Mouse (Mus musculus): ENCODE measurements at regions not wholly inside any gene's neighbourhood (a gene's known extent, or its start where the extent isn't known, plus 50 kb on each side); places are given as distances from the start of the nearest gene placed in this dataset.

DNA sequence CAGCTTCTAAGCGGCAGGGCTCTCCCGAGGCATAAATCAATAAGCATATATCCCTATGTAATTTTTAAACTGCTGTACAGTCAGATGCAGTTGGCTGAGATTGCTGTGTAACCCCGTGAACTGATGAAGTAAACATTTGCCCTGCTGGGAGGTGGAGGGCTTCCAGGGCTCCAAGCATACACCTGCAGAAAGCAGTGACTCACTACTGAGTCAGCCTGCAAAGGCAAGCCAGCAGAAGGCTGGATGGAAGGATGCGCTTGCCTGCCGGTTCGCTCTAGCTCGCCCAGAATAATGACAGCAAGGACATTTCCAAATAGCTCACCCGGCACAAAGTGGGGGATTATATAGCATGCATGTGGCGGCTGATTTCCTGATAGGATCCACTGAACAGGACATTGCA lies 416.6 kb downstream of the Sox2 start:
- Histone ChIP-seq H3K36me3 (replicated peaks) (no peaks in the 10 kb centered on the region), H3K27me3 (ENCODE audit: insufficient read depth, low read length) (no peaks in the 10 kb centered on the region), H3K4me1 (ENCODE audit: insufficient read depth, low read depth, low read length) (no peaks in the 10 kb centered on the region), H3K4me3 (ENCODE audit: low read depth, low read length) (no peak overlapping the region), H3K9me3 (replicated peaks) (peaks cover 18% of the 10 kb centered on the region)
- no peak for DNase-seq (ENCODE audit: low spot score)
- TF ChIP-seq GATA1 (IDR thresholded peaks at IDR 0.05; ENCODE audit: borderline replicate concordance, low read length): no peak
- TF ChIP-seq POLR2AphosphoS5 (IDR thresholded peaks at IDR 0.05; ENCODE audit: insufficient replicate concordance, low read depth, low read length): no peak
- no peak for TF ChIP-seq TAL1 (conservative IDR thresholded peaks at IDR 0.05; ENCODE audit: low read depth, low read length)
- TF ChIP-seq GATA2 (IDR thresholded peaks at IDR 0.05; ENCODE audit: borderline replicate concordance, low read depth, low read length): no peak
- no peak for TF ChIP-seq CTCF (IDR thresholded peaks at IDR 0.05; ENCODE audit: low read depth, low read length)
- ATAC-seq (ENCODE audit: extremely low read depth, insufficient number of reproducible peaks, low FRiP score, poor library complexity, severe bottlenecking): no peak

GRCm38 (mm10) chr3:35068586-35068985 lies 418.4 kb downstream of the Sox2 start:
- no peak for DNase-seq (ENCODE audit: low spot score)
- Histone ChIP-seq H3K4me1 (ENCODE audit: insufficient read depth, low read depth, low read length) (no peaks in the 10 kb centered on the region), H3K4me3 (ENCODE audit: low read depth, low read length) (no peak overlapping the region), H3K36me3 (replicated peaks) (no peaks in the 10 kb centered on the region), H3K9me3 (replicated peaks) (peaks cover 21% of the 10 kb centered on the region), H3K27me3 (ENCODE audit: insufficient read depth, low read length) (no peaks in the 10 kb centered on the region)
- no peak for ATAC-seq (ENCODE audit: extremely low read depth, insufficient number of reproducible peaks, low FRiP score, poor library complexity, severe bottlenecking)
- TF ChIP-seq CTCF (IDR thresholded peaks at IDR 0.05; ENCODE audit: low read depth, low read length) (no peak), GATA1 (IDR thresholded peaks at IDR 0.05; ENCODE audit: borderline replicate concordance, low read length) (no peak), POLR2AphosphoS5 (IDR thresholded peaks at IDR 0.05; ENCODE audit: insufficient replicate concordance, low read depth, low read length) (no peak), TAL1 (conservative IDR thresholded peaks at IDR 0.05; ENCODE audit: low read depth, low read length) (no peak), GATA2 (IDR thresholded peaks at IDR 0.05; ENCODE audit: borderline replicate concordance, low read depth, low read length) (no peak)

DNA sequence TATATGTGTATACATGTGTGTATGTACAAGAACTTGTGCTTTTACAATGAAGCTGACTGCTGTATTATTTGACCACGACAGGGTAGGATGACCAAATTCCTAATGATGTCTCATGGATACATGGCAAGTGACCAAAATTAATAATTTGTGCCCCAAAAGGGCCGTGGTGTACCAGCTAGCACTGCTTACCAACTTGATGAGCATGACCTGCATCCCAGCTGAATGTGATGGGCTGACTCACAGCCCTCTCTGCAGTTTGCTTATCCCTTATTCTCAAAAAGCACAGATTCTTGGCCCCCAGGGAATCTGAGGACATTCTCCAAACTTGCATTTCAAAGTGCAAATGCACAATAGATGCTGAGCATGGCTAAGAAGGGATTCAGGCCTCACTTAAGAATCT lies 420.8 kb downstream of the Sox2 start:
- Histone ChIP-seq H3K36me3 (replicated peaks) (no peaks in the 10 kb centered on the region), H3K4me1 (ENCODE audit: insufficient read depth, low read depth, low read length) (no peaks in the 10 kb centered on the region), H3K4me3 (ENCODE audit: low read depth, low read length) (no peak overlapping the region), H3K9me3 (replicated peaks) (peaks cover 21% of the 10 kb centered on the region), H3K27me3 (ENCODE audit: insufficient read depth, low read length) (no peaks in the 10 kb centered on the region)
- ATAC-seq (ENCODE audit: extremely low read depth, insufficient number of reproducible peaks, low FRiP score, poor library complexity, severe bottlenecking) (no peak), DNase-seq (ENCODE audit: low spot score) (no peak)
- TF ChIP-seq GATA2 (IDR thresholded peaks at IDR 0.05; ENCODE audit: borderline replicate concordance, low read depth, low read length) (no peak), GATA1 (IDR thresholded peaks at IDR 0.05; ENCODE audit: borderline replicate concordance, low read length) (no peak), POLR2AphosphoS5 (IDR thresholded peaks at IDR 0.05; ENCODE audit: insufficient replicate concordance, low read depth, low read length) (no peak), CTCF (IDR thresholded peaks at IDR 0.05; ENCODE audit: low read depth, low read length) (no peak), TAL1 (conservative IDR thresholded peaks at IDR 0.05; ENCODE audit: low read depth, low read length) (no peak)

DNA sequence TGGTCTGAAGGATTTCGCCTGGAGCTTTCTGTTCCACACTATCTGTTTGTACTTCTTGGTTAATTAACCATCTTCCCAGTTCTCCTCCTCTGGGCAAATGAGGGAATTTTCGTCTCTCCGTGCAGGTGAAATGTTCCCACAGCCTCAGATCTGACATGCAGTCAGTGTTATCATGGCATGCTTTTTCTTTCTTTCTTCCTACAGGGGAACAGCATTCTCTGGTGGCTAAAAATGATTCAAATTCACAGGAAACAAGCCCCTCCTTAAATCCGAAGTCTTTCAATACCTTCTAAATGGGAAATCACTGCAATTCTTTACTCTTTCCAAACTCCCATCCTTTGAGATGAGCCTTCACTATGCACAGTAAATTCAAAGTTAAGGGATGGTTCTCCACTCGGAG lies 429.7 kb downstream of the Sox2 start:
- Histone ChIP-seq H3K27me3 (ENCODE audit: insufficient read depth, low read length) (no peaks in the 10 kb centered on the region), H3K4me1 (ENCODE audit: insufficient read depth, low read depth, low read length) (no peaks in the 10 kb centered on the region), H3K4me3 (ENCODE audit: low read depth, low read length) (no peak overlapping the region), H3K9me3 (replicated peaks) (peaks cover 22% of the 10 kb centered on the region), H3K36me3 (replicated peaks) (no peaks in the 10 kb centered on the region)
- ATAC-seq (ENCODE audit: extremely low read depth, insufficient number of reproducible peaks, low FRiP score, poor library complexity, severe bottlenecking) (no peak), DNase-seq (ENCODE audit: low spot score) (no peak)
- TF ChIP-seq GATA1 (IDR thresholded peaks at IDR 0.05; ENCODE audit: borderline replicate concordance, low read length): no peak
- no peak for TF ChIP-seq GATA2 (IDR thresholded peaks at IDR 0.05; ENCODE audit: borderline replicate concordance, low read depth, low read length)
- TF ChIP-seq CTCF (IDR thresholded peaks at IDR 0.05; ENCODE audit: low read depth, low read length): no peak
- TF ChIP-seq POLR2AphosphoS5 (IDR thresholded peaks at IDR 0.05; ENCODE audit: insufficient replicate concordance, low read depth, low read length): no peak
- no peak for TF ChIP-seq TAL1 (conservative IDR thresholded peaks at IDR 0.05; ENCODE audit: low read depth, low read length)

GRCm38 (mm10) chr3:35084091-35084867 lies 434.1 kb downstream of the Sox2 start:
- Histone ChIP-seq H3K36me3 (replicated peaks) (no peaks in the 10 kb centered on the region), H3K27me3 (ENCODE audit: insufficient read depth, low read length) (no peaks in the 10 kb centered on the region), H3K4me3 (ENCODE audit: low read depth, low read length) (no peak overlapping the region), H3K4me1 (ENCODE audit: insufficient read depth, low read depth, low read length) (no peaks in the 10 kb centered on the region), H3K9me3 (replicated peaks) (peaks cover 38% of the 10 kb centered on the region)
- ATAC-seq (ENCODE audit: extremely low read depth, insufficient number of reproducible peaks, low FRiP score, poor library complexity, severe bottlenecking) (no peak), DNase-seq (ENCODE audit: low spot score) (no peak)
- TF ChIP-seq TAL1 (conservative IDR thresholded peaks at IDR 0.05; ENCODE audit: low read depth, low read length): no peak
- no peak for TF ChIP-seq POLR2AphosphoS5 (IDR thresholded peaks at IDR 0.05; ENCODE audit: insufficient replicate concordance, low read depth, low read length)
- no peak for TF ChIP-seq GATA1 (IDR thresholded peaks at IDR 0.05; ENCODE audit: borderline replicate concordance, low read length)
- TF ChIP-seq CTCF (IDR thresholded peaks at IDR 0.05; ENCODE audit: low read depth, low read length): no peak
- TF ChIP-seq GATA2 (IDR thresholded peaks at IDR 0.05; ENCODE audit: borderline replicate concordance, low read depth, low read length): no peak

GRCm38 (mm10) chr3:35088241-35089080 lies 438.3 kb downstream of the Sox2 start:
- DNase-seq (ENCODE audit: low spot score) (no peak), ATAC-seq (ENCODE audit: extremely low read depth, insufficient number of reproducible peaks, low FRiP score, poor library complexity, severe bottlenecking) (no peak)
- Histone ChIP-seq H3K36me3 (replicated peaks) (no peaks in the 10 kb centered on the region), H3K9me3 (replicated peaks) (peaks cover 63% of the 10 kb centered on the region), H3K27me3 (ENCODE audit: insufficient read depth, low read length) (no peaks in the 10 kb centered on the region), H3K4me3 (ENCODE audit: low read depth, low read length) (no peak overlapping the region), H3K4me1 (ENCODE audit: insufficient read depth, low read depth, low read length) (no peaks in the 10 kb centered on the region)
- TF ChIP-seq TAL1 (conservative IDR thresholded peaks at IDR 0.05; ENCODE audit: low read depth, low read length): no peak

All from G1E (cell line).